Mouse (Mus musculus) heart, postnatal 0 days (tissue): ENCODE measurements around the gene Sox21.

Experiments
- CTCF ChIP-seq: IDR thresholded peaks from 2 replicates; pipeline ENCODE4 v1.5.1; 2016; ENCODE audit warnings: antibody characterized with exemption, control low read depth, low read depth
- EP300 ChIP-seq: IDR thresholded peaks from 2 replicates; pipeline ENCODE4 v1.6.1; 2016; ENCODE audit warnings: antibody characterized with exemption, low read depth

GRCm38 (mm10) chr14:118193001-118193628, 43.7 kb downstream of the Sox21 start:
- no peak for TF ChIP-seq CTCF
- TF ChIP-seq EP300, result no peak
